Mouse (Mus musculus) bone marrow macrophage, adult 2 months (primary cell): ENCODE data around the gene Traf4.

Experiments
- CTCF ChIP-seq: IDR thresholded peaks from 2 replicates; pipeline ENCODE4 v1.5.1; 2012; ENCODE audit warnings: low read depth, mild to moderate bottlenecking, low read length, moderate library complexity
- POLR2A ChIP-seq: IDR thresholded peaks from 2 replicates; pipeline ENCODE4 v1.6.1; 2012; ENCODE audit warnings: mild to moderate bottlenecking, low read depth, low read length, borderline replicate concordance

DNA sequence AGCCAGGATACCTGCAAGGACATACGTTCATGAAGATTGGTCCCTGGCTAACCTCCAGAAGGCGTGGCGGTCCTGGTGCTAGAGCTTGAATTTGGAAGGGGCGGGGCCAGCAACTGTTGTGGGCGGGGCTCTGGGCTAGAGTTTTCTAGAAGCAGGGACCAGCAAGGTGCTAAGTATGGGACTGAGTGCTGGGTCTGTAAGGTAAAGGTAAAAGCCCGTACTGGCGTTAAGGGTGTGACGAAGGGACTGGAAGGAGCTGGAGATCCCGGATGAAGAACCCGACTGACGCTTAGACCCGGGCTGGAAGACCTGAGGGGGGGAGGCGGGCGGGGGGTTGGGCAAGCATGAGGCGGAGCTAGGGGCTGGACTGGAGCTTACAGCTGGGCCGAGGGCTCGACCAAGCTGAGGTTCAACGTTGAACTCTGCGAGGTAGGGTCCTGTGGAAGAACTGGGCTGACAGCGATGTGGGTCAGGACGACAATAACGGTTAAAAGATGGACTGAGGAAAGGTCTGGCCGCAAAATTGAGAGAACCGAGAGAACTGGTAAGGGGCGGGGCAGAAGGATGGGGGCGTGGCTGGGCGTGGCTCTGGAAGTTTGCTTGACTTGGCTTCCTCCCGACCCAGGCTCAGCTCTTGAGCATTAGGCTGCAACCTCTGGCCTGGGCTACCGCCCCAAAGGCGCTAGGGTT lies 29.2 kb upstream of the Traf4 start:
- TF ChIP-seq CTCF (no peak), POLR2A (no peak)
